Mouse (Mus musculus) adrenal gland, postnatal 4 days (tissue): ENCODE measurements around the gene Trim47. TPM values are rescaled to one million over a fixed set of nuclear protein-coding genes. Genes with fewer than 3 reads are reported as not detected.

Source experiments
- DNase-seq, 2 experiments: peaks; one replicate each; pipeline ENCODE4 v3.0.0; 2021 to 2022; ENCODE audit warnings: low spot score in 2 of 2, mixed read lengths in 2 of 2
- total RNA-seq, 2 experiments: library from RNA; stranded (reverse); gene quantifications; 2 replicates each; pipeline ENCODE4 v1.2.3; 2021

The Trim47 gene
- total RNA-seq, 2 experiments from 2014 or later: 21.3 to 23.9 TPM

- DNase-seq: no peak
Observed at GRCm38 (mm10) chr11:116089545-116089944, 37.5 kb downstream of the Trim47 start.

- DNase-seq: no peak
Observed at GRCm38 (mm10) chr11:116088741-116089394, 38.1 kb downstream of the Trim47 start.

GRCm38 (mm10) chr11:116088188-116088587 is 38.8 kb downstream of the Trim47 start:
- DNase-seq: no peak

GRCm38 (mm10) chr11:116087194-116088130 is 39.5 kb downstream of the Trim47 start:
- peak; percentile 69 to 75 for DNase-seq

GRCm38 (mm10) chr11:116086258-116087193 is 40.5 kb downstream of the Trim47 start, which contains the start of gene Wbp2:
Gene Wbp2 (minus strand): TSS chr11:116086995.
- peak; percentile 83 to 92 for DNase-seq

GRCm38 (mm10) chr11:116084166-116084565 is 42.8 kb downstream of the Trim47 start:
- DNase-seq: no peak

- no peak for DNase-seq
Observed at GRCm38 (mm10) chr11:116083096-116083672, 43.8 kb downstream of the Trim47 start.

- DNase-seq: no peak
Observed at GRCm38 (mm10) chr11:116081081-116081480, 45.9 kb downstream of the Trim47 start.

- no peak for DNase-seq
Observed at GRCm38 (mm10) chr11:116079511-116079910, 47.5 kb downstream of the Trim47 start.

GRCm38 (mm10) chr11:116078676-116079320 is 48.2 kb downstream of the Trim47 start:
- no peak for DNase-seq

GRCm38 (mm10) chr11:116078221-116078620 is 48.8 kb downstream of the Trim47 start:
- DNase-seq: no peak

GRCm38 (mm10) chr11:116077446-116078204 is 49.4 kb downstream of the Trim47 start, which contains the start of gene Unc13d:
Gene Unc13d (minus strand): TSS chr11:116077961.
- DNase-seq: no peak

- DNase-seq: no peak
Observed at GRCm38 (mm10) chr11:116076836-116077235, 50.2 kb downstream of the Trim47 start.

- DNase-seq: no peak
Observed at GRCm38 (mm10) chr11:116076266-116076540, 50.8 kb downstream of the Trim47 start.

- DNase-seq: no peak
Observed at GRCm38 (mm10) chr11:116075539-116076265, 51.3 kb downstream of the Trim47 start.

- DNase-seq: no peak
Observed at GRCm38 (mm10) chr11:116074436-116074991, 52.5 kb downstream of the Trim47 start.

GRCm38 (mm10) chr11:116072608-116073007 is 54.4 kb downstream of the Trim47 start:
- DNase-seq: no peak

- no peak for DNase-seq
Observed at GRCm38 (mm10) chr11:116071510-116071909, 55.5 kb downstream of the Trim47 start.

GRCm38 (mm10) chr11:116065345-116065744 is 61.7 kb downstream of the Trim47 start:
- DNase-seq: no peak
